Mouse (Mus musculus) neutrophil, adult 83 days (primary cell): Measurements from ENCODE around the gene Srsf5. TPM values are rescaled to one million over a fixed set of nuclear protein-coding genes. Genes with fewer than 3 reads are reported as not detected.

Experiments used
- total RNA-seq, 2 experiments: library from RNA; stranded (reverse); gene quantifications; one replicate each; pipeline ENCODE4 v1.2.4; 2023

Srsf5 gene
- 100 to 1,000 TPM; 723 to 800 TPM for total RNA-seq

GRCm38 (mm10) chr12:80945334-80945995, at the start of gene Srsf5:
TSS of gene Srsf5 (plus strand) at chr12:80945504.

GRCm38 (mm10) chr12:80968605-80969004, 23.3 kb downstream of the Srsf5 start, which contains the start of gene Slc10a1:
TSS of gene Slc10a1 (minus strand) at chr12:80968705.

Other genes with a start within 250 kb of the Srsf5 start
- not detected for gene Ccdc177, start 184.8 kb upstream of the Srsf5 start, total RNA-seq
- 10 to 100 TPM; 68.5 to 83.1 TPM for gene Susd6, start 155.0 kb upstream of the Srsf5 start, total RNA-seq
- gene Slc10a1, start 23.2 kb downstream of the Srsf5 start, total RNA-seq, result not detected
- gene Smoc1, start 81.3 kb downstream of the Srsf5 start, total RNA-seq, result under 1 TPM; 0.20 to 0.44 TPM